Mouse (Mus musculus) ES-E14 (cell line): ENCODE data around the gene Dbn1.
A peak's percentile ranks its signal among the peaks of the same experiment; 100 is the strongest.

Source experiments
- CHD2 ChIP-seq: IDR thresholded peaks from 2 replicates; pipeline ENCODE4 v1.6.1; 2014; ENCODE audit warnings: mild to moderate bottlenecking, low read depth, low read length, inconsistent platforms
- HCFC1 ChIP-seq: IDR thresholded peaks from 2 replicates; pipeline ENCODE4 v1.6.1; 2012; ENCODE audit warnings: low read length, inconsistent platforms, borderline replicate concordance; ENCODE audit not compliant: insufficient read depth
- ZNF384 ChIP-seq: IDR thresholded peaks from 2 replicates; pipeline ENCODE4 v1.6.1; 2012; ENCODE audit warnings: low read depth, low read length, inconsistent platforms

GRCm38 (mm10) chr13:55444286-55444936 lies 43.5 kb downstream of the Dbn1 start:
- TF ChIP-seq HCFC1 (0 out of 2 replicates have a peak, but pooled peaks have one; percentile 8), CHD2 (no peak), ZNF384 (no peak)
